Mouse (Mus musculus): ENCODE measurements around the gene Thy1. TPM values are rescaled to one million over a fixed set of nuclear protein-coding genes. Genes with fewer than 3 reads are reported as not detected.

The Thy1 gene
- polyA plus RNA-seq, 1 experiment: 0.58 TPM

DNA sequence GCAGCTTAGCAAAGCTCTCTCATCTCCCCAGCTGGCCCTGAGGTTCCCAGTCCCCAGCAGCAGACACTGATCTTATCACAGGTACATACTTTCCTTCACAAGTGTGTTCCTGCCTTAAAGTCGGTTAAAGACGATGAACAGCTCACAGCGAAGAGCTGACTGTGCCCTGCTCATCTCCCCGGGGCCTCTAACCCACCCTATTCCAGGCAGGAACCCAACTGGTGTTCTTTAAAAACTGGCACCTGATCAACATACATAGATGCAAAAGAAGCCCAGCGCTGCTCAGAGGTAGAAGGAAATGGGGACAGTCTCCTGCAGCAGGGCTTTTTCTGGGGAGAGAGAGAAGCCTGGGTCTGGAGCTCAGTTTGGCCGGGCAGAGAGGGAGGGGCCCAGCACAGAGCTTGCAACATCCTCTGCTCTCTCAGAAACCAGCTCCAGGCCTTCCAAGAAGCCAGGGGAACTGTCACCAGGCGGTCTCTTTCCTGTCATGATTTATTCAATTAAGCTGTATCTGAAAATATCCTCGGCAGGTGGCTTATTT lies 30.4 kb upstream of the Thy1 start:
- no peaks in the 10 kb centered on the region for H3K4me1 ChIP-seq (ENCODE audit: control insufficient read depth, insufficient read depth, low read length)
- H3K4me3 ChIP-seq (ENCODE audit: insufficient read depth, low read length): no peak overlapping the region
- TF ChIP-seq POLR2A (IDR thresholded peaks at IDR 0.05; ENCODE audit: borderline replicate concordance, low read depth, low read length) (no peak), CTCF (IDR thresholded peaks at IDR 0.05; ENCODE audit: low read depth, low read length) (no peak)
- H3K27ac ChIP-seq (ENCODE audit: insufficient read depth, low read depth, low read length): no peak overlapping the region

DNA sequence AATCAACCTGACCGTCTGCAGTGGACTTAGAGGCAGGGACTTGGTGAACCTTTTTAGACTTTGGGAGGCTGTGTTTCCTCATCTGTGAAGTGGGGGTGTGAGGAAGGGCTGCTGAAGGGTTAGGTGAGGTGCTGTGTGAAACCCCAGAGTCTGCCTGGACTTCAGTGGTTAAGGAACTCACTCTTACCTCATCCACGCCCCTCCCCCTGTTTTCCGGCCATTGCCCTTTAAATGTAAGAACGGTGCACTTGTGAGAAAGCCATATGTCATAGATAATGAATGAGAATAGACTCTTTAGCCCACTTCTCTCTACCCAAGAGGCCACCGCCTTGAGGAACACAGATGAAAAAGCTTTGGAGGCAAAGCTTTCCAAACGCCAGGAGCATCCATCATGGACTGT lies 29.4 kb upstream of the Thy1 start:
- H3K4me3 ChIP-seq (ENCODE audit: insufficient read depth, low read length): no peak overlapping the region
- no peaks in the 10 kb centered on the region for H3K4me1 ChIP-seq (ENCODE audit: control insufficient read depth, insufficient read depth, low read length)
- no peak for TF ChIP-seq CTCF (IDR thresholded peaks at IDR 0.05; ENCODE audit: low read depth, low read length)
- no peak for TF ChIP-seq POLR2A (IDR thresholded peaks at IDR 0.05; ENCODE audit: borderline replicate concordance, low read depth, low read length)
- no peak overlapping the region for H3K27ac ChIP-seq (ENCODE audit: insufficient read depth, low read depth, low read length)

DNA sequence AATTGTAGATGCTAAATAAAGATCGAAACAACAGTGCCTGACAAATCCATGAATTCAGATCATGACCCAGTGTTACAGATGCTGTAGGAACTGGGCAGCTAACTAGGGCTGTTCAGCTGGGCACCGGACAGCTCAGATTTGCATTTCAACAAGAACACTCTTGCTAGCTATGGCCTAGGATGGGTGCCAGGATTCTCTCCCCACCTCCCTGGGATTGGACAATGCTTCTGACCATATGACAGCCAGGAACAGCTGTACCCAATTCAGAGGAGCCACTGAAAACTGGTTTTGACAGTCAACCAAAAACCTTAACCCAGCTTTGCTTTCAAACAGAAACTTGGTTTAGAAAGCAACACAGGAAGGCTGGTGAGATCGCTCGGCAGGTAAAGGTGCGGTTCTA lies 26.9 kb upstream of the Thy1 start:
- Histone ChIP-seq H3K27ac (ENCODE audit: insufficient read depth, low read depth, low read length) (no peak overlapping the region), H3K4me3 (ENCODE audit: insufficient read depth, low read length) (no peak overlapping the region), H3K4me1 (ENCODE audit: control insufficient read depth, insufficient read depth, low read length) (no peaks in the 10 kb centered on the region)

DNA sequence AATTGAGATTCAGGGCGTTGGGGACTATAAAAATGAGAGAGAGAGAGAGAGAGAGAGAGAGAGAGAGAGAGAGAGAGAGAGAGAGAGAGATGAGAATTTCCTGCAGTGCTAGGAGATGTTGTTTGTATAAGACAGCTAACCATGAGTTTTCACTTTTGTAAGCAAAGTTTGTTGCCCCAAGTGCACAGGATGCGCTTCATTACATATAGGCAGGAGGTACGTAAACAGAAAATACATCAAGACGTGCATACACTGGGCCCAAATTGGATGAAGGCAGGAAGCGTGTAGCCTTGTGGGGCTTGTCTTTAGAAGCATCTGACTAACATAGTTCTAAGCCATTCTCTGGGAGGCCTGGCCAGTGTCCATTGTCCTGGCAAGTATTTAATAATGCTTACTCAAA lies 25.3 kb upstream of the Thy1 start:
- TF ChIP-seq CTCF (IDR thresholded peaks at IDR 0.05; ENCODE audit: low read depth, low read length): no peak
- TF ChIP-seq POLR2A (IDR thresholded peaks at IDR 0.05; ENCODE audit: borderline replicate concordance, low read depth, low read length): no peak

More for the DNA sequence above, 26.9 kb upstream of the Thy1 start:
- no peak for TF ChIP-seq CTCF (IDR thresholded peaks at IDR 0.05; ENCODE audit: low read depth, low read length)

DNA sequence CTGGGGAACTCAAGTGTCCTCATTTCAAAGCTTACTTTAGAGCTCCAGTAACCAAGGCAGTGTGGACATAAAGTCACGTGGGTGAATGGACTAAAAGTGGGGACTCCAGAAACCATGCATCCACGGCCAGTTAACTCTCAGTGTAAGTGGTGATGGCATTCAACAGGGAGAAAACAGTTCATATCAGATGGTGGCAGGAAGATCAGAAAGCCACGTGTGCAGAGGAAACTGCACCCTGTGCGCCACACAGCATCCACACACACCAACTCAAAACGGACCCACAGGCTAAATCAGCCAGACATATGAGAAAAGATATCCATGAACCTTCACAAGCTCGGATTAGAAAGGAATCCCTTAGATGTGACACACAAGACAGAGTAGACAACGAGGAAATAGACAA lies 23.2 kb upstream of the Thy1 start:
- no peak for TF ChIP-seq CTCF (IDR thresholded peaks at IDR 0.05; ENCODE audit: low read depth, low read length)
- TF ChIP-seq POLR2A (IDR thresholded peaks at IDR 0.05; ENCODE audit: borderline replicate concordance, low read depth, low read length): no peak
- no peak overlapping the region for H3K27ac ChIP-seq (ENCODE audit: insufficient read depth, low read depth, low read length)
- H3K4me1 ChIP-seq (ENCODE audit: control insufficient read depth, insufficient read depth, low read length): no peaks in the 10 kb centered on the region
- H3K4me3 ChIP-seq (ENCODE audit: insufficient read depth, low read length): no peak overlapping the region

More for the DNA sequence above, 25.3 kb upstream of the Thy1 start:
- Histone ChIP-seq H3K4me3 (ENCODE audit: insufficient read depth, low read length) (no peak overlapping the region), H3K27ac (ENCODE audit: insufficient read depth, low read depth, low read length) (no peak overlapping the region), H3K4me1 (ENCODE audit: control insufficient read depth, insufficient read depth, low read length) (no peaks in the 10 kb centered on the region)

DNA sequence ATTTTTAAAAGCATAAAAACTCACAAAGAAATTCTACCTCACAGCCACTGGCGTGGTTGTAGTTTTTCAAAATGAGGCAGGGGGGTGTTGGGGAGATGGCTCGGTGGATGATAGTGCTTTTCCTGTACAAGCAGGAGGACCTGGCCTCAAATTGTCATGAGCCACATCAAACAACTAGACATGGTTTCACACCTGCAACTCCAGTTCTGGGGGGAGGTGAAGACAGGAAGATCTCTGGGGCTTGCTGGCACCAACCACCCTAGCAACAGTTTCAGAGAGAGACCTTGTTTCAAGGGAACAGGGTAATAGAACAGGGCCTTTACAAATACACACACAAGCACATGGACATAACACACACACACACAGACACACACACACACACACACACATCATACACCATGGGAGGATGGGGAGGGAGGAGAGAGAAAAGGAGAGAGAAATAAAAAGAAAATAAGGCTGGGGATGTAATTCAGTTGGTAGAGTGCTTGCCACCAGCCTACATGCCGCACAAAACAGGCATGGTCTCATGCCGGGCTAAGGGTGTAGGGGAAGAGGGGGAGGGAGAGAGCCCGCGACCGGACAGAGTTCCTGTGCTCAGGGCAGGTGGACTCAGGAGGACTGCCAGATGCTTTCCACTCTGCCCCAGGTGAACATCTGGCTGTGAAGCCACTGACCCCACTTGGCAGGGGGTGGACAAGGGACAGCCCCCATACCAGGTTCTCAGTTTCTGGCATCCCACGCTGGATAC lies 20.9 kb upstream of the Thy1 start:
- no peaks in the 10 kb centered on the region for H3K4me1 ChIP-seq (ENCODE audit: control insufficient read depth, insufficient read depth, low read length)
- no peak for TF ChIP-seq POLR2A (IDR thresholded peaks at IDR 0.05; ENCODE audit: borderline replicate concordance, low read depth, low read length)
- TF ChIP-seq CTCF (IDR thresholded peaks at IDR 0.05; ENCODE audit: low read depth, low read length): no peak
- no peak overlapping the region for H3K27ac ChIP-seq (ENCODE audit: insufficient read depth, low read depth, low read length)
- H3K4me3 ChIP-seq (ENCODE audit: insufficient read depth, low read length): no peak overlapping the region

DNA sequence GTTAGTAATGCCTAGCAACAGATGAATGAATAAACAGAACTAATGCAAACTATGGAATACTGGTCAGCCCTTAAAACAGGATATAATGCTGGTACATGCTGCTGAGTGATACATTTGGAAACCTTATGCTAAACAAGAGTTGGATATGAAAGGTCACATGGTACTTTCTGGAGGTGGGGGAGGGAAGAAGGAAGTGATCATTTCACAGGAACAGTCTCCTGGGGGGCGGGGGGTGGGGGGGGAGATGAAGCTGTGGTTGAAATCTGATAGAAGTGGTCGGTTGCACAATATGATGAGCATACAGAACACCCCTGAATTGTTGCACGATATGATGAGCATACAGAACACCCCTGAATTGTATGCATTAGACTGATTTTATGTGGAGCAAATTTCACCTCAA lies 19.1 kb upstream of the Thy1 start:
- Histone ChIP-seq H3K4me3 (ENCODE audit: insufficient read depth, low read length) (no peak overlapping the region), H3K4me1 (ENCODE audit: control insufficient read depth, insufficient read depth, low read length) (no peaks in the 10 kb centered on the region), H3K27ac (ENCODE audit: insufficient read depth, low read depth, low read length) (no peak overlapping the region)
- TF ChIP-seq CTCF (IDR thresholded peaks at IDR 0.05; ENCODE audit: low read depth, low read length) (no peak), POLR2A (IDR thresholded peaks at IDR 0.05; ENCODE audit: borderline replicate concordance, low read depth, low read length) (no peak)

DNA sequence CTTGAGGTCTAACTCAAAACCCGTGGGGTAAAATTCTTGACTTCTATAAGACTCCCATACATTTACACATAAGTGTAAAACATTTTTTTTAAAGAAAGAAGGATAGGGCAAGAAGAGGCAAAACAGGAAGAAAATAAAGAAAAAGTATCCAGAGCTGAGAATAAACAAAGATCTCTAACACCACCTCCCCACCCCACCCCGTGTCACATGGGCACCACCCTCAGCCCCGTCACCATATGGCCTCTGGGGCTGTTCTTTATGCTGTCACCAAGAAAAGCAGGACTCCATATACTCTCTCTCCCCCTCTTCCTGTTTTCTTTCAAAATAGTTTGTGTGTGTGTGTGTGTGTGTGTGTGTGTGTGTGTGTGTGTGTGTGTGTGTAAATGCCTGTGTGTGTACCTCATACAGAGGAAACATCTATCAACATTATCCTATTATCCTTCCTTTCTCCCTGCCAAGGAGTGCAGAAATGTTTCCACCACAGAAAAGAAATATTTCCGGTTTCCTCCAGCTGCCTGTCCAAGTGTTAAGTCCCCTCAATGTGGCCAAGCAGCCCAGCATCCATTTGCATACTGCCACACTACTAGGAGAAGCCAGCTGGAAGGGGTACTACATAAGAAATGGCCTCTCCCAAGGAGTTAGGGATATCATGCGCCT lies 13.5 kb upstream of the Thy1 start:
- no peak overlapping the region for H3K27ac ChIP-seq (ENCODE audit: insufficient read depth, low read depth, low read length)

DNA sequence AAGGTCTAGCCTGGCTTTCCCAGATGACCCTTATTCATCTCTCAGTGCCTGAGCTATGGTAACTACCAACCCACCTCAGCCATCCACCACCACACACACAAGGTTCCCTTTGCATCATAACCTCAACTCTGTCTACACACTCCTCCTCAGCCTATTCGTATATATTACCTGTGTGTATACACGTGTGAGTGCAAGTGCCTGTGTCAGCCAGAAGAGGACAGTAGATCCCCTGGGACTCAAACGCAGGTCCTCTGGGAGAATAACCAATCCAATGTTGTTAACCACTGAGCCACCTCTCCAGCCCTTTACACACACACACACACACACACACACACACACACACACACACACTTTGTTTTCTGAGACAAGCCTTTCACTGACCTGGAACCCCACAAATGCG lies 12.5 kb upstream of the Thy1 start:
- TF ChIP-seq CTCF (IDR thresholded peaks at IDR 0.05; ENCODE audit: low read depth, low read length) (no peak), POLR2A (IDR thresholded peaks at IDR 0.05; ENCODE audit: borderline replicate concordance, low read depth, low read length) (no peak)
- Histone ChIP-seq H3K4me1 (ENCODE audit: control insufficient read depth, insufficient read depth, low read length) (no peaks in the 10 kb centered on the region), H3K27ac (ENCODE audit: insufficient read depth, low read depth, low read length) (no peak overlapping the region), H3K4me3 (ENCODE audit: insufficient read depth, low read length) (no peak overlapping the region)

More for the DNA sequence above, 13.5 kb upstream of the Thy1 start:
- Histone ChIP-seq H3K4me1 (ENCODE audit: control insufficient read depth, insufficient read depth, low read length) (no peaks in the 10 kb centered on the region), H3K4me3 (ENCODE audit: insufficient read depth, low read length) (no peak overlapping the region)
- TF ChIP-seq CTCF (IDR thresholded peaks at IDR 0.05; ENCODE audit: low read depth, low read length) (no peak), POLR2A (IDR thresholded peaks at IDR 0.05; ENCODE audit: borderline replicate concordance, low read depth, low read length) (no peak)

DNA sequence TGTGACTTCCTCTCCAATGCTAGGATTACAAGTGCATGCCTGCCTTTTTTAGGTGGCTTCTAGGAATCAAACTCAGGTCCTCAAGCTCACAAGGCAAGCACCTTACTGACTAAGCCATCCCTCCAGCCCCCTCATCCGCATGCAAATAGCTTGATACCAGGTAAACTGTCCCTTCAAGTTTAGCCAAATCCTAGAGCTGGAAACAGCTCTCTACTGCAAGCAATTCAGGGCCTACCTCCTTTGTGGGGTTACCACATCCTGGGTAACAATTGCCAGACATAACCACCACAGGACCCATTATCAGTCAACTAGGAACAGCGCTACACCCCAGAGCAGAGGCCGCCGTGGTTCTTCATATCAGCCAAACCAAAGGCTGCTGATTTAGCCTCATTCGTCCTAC lies 12.1 kb upstream of the Thy1 start:
- Histone ChIP-seq H3K4me3 (ENCODE audit: insufficient read depth, low read length) (no peak overlapping the region), H3K27ac (ENCODE audit: insufficient read depth, low read depth, low read length) (no peak overlapping the region), H3K4me1 (ENCODE audit: control insufficient read depth, insufficient read depth, low read length) (no peaks in the 10 kb centered on the region)
- no peak for TF ChIP-seq CTCF (IDR thresholded peaks at IDR 0.05; ENCODE audit: low read depth, low read length)
- TF ChIP-seq POLR2A (IDR thresholded peaks at IDR 0.05; ENCODE audit: borderline replicate concordance, low read depth, low read length): no peak

Data from bone marrow macrophage, adult 2 months (primary cell).